Mouse (Mus musculus) cerebellum, postnatal 14 days (tissue): ENCODE results near the gene Emilin1.
A peak's percentile ranks its signal among the peaks of the same experiment; 100 is the strongest.

Source experiments
- DNase-seq, 2 experiments: peaks; one replicate each; pipeline ENCODE4 v3.0.0; 2021; ENCODE audit warnings: mixed read lengths in 2 of 2

The Emilin1 gene

DNA sequence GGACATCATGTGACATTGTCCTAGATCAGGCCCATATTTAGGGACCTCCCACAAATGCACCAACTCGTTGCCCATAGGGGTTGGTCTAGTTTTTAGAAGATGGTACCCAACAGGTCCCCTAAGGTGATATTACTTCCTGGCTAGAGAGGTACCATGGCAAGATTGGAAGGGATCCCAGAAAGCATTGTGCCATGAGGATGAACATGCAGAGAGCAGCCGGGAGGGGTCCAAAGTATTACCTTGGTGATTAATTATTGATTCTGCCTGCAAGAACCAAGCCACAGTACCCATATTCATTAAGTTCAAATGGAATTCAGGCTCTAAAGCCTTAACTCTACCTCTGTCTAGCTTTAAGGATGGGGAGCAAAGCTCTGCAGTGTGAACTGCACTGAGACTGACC, 12.9 kb downstream of the Emilin1 start:
- no peak for DNase-seq

DNA sequence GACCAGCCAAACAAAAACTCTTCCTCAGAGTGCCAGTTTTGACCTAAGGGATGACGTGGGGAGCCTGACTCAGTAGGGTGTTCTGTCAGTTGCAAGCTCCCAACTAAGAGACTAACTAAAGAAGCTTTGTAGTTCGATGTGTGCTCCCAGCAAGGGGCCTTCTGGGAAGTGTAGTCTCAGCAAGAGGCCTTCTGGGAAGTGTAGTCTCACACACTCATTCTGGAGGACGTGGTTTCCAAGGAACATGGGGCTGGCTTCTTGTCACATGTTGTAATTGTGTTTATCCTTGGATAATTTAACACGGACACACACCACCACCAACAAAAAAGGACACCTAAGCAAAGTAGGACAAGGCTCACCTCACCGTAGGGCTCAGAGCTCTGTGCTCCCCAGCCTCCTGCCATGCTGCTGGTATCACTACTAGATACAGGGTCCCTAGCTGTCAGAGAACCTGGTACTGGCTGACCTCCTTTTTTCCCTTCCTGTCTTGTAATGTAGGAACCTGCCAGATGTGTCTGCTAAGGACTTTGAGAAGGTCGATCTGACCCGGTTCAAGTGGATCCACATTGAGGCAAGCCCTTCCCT, 14.8 kb downstream of the Emilin1 start:
- DNase-seq: peak in 1 of 2 experiments; percentile 52

DNA sequence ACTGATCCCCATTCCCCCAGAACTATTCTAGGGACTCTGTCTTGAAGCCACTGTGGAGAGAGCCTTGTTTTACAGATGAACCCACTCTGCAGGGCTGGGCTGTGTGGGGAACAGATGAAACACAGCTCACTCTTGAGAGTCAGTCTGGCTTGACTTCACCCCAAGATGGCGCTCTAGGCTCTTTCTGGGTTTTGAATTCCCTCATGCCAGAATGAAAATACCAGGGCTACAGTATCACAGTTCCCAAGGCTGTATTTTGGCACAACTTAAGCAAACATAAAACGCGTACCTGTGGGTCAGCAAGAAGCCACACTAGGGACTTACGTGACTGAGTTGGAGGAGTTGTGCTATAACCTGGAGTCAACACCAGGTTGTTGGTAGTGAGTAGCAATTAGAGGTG, 16.9 kb downstream of the Emilin1 start:
- peak; percentile 90 to 93 for DNase-seq

DNA sequence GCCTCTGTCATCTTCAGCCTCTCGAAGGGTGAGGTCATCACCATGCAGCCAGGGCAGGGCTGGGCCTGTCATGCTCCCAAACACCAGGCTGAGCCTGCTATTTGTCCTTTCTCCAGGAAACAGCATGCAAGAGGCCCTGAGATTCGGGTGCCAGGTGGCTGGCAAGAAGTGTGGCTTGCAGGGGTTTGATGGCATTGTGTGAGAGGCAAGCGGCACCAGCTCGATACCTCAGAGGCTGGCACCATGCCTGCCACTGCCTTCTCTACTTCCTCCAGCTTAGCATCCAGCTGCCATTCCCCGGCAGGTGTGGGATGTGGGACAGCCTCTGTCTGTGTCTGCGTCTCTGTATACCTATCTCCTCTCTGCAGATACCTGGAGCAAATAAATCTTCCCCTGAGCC, 17.6 kb downstream of the Emilin1 start:
- DNase-seq: peak; percentile 53 to 59

DNA sequence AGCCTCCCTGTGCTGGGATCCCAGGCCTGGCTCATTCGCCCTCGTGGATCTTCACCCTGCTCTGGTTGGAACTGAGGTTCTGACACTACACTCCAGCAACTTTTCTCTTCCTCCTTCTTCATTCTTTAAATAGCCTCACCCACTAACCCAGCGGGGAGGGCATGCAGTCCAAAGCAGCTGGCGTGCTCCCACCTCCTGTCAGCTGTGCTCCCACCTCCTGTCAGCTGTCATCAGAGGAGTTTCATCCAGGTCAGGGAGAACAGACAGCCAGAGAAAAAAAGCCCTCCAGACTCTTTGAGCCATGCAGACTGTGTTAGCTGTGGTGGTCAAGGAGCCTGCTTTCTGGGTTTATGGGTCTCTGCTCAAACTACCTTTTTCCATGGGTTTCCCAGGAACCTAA, 18.2 kb downstream of the Emilin1 start:
- no peak for DNase-seq

DNA sequence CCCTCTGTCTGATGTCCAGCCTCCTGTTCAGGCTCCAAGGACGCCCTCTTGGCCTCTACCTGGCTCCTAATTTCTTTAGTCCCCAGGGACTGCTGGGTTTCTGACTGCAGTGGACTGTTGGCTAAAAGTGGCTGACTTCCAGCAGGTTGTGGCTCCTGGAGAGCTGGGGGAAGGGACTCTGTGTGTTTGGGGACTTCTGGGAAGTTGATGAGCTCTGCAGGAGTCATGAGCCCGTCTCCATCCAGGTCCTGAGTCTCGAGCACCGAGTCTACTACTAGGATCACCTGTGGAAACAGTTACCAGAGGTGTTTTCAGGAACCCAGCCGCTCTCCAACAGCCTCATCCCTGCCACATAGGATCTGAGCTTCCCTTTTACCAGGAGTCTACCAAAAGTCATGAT, 20.5 kb downstream of the Emilin1 start:
- DNase-seq: no peak

DNA sequence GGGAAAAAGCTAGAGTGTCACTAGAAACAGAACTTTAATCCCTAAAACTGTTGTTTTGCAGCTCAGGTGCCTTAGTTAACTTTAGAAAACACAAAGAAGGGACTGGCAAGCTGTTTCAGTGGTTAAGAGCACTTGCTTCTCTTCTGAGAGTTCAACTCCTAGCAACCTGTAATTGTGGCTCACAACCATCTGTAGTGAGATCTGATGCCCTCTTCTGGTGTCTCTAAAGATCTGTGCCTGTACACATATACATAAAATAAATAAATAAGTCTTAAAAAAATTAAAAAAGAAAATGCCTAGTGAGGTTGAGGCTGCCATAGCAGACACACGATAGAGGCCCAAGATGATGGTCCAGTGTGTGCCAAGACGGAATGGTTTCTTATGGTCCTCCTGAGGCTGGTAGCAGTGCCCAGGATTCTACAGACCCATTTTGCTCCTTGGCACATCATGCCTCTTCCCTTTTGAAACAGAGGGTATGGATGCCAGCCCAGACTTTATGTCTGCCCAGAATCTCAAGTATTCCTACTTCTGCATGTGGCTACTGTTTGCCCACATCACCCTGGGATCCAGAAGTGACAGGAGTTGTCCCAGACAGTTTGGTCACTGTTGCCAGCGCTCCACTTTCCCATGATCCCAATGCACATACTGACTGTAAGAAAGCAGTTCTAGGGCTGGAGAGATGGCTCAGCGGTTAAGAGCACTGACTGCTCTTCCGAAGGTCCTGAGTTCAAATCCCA, 21.7 kb downstream of the Emilin1 start:
- no peak for DNase-seq

DNA sequence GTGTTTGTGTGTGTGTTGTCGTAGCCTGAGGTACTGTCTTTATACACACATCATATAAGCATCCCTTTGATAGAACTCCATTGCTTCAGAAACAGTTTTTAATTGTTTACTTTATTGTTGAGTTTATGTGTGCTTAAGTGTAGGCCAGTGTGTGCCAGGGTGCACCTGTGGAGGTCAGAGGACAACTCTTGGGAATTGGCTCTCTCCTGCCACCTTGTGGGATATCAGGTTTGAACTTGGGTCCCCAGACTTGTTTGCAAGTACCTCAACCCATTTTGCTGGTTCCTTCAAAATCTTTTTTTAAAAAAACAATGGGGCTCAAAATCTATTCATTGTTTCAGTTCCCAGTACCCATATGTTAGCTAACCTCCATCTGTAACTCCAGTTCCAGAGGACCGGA, 29.8 kb downstream of the Emilin1 start:
- peak in 1 of 2 experiments; percentile 40 for DNase-seq

DNA sequence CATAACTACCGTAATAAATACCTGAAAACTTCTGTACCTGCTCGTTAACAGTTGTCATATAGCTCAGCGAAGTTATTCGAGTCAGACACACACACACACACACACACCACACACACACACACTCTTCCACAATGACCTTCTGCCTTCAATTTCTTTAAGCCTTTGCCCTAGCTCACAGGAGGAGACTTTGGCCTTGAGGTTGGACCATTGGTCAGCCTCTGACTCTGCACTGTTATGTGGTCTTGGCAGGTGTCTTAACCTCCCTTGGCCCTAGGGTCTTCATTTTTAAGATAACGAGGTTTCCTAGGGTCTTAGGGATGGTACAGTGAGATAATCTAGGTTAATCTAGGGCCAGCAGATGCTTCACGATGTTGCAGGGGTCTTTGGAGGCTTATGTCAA, 31.1 kb downstream of the Emilin1 start:
- DNase-seq: no peak

DNA sequence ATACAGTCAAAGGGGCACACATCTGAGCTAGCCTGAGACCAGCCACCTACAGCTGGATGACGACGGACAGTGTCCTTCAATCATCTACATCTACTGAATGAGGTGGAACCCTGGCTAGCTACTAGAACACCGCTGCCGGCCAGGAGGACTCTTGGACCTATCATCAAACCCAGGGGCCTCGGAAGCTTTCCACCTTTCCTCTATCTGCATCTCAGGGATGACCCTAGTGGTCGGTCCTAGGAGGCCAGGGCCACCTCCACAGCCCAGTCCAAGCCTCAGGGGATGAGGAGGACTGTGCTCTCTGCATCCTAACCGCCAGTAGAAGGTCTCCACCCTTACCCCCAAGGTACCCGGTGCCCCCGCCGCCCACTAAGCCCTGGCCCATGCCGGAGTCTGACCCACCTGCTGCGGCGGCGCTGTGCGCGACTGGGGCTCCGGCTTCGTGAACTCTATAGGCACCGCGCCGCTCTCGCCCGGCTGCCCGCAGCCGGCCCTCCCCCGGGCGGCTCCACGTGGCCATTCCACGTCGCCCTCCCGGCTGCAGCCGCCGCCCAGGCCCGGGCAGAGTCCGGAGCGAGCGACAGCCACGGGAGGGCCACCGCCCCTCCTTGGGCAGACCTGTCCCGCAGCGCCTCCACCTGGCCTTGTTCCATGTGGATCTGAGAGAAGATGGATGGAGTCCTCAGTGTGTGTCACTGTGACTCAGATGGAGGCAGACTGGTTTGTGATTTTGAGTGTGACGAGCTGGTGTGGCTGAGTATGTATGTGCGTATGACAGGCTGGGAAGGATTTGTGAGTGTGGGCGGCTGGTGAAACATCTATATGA, 32.0 kb downstream of the Emilin1 start, which contains the start of gene Cgref1:
Cgref1 (minus strand) TSS at position 636 of the 826 bp plus-strand sequence.
- peak; percentile 75 to 77 for DNase-seq

DNA sequence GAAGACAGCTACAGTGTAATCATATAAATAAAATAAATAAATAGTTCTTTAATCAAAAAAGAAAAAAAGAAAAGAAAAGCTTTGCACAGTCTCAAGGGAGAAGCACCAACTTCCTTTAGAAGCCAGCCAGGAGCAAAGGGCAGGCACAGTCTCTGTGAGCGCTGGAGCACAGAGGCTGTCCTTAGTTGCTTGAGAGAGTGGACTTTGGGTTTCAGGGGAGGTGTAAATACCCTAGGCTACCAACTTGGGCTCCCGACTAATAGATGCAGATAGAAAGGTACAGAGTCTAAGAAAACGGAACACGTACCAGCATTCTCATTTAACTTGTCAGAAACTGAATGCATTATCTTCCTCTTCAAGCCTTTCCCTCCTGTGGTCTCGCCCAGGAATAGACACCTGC, 35.4 kb downstream of the Emilin1 start:
- no peak for DNase-seq

DNA sequence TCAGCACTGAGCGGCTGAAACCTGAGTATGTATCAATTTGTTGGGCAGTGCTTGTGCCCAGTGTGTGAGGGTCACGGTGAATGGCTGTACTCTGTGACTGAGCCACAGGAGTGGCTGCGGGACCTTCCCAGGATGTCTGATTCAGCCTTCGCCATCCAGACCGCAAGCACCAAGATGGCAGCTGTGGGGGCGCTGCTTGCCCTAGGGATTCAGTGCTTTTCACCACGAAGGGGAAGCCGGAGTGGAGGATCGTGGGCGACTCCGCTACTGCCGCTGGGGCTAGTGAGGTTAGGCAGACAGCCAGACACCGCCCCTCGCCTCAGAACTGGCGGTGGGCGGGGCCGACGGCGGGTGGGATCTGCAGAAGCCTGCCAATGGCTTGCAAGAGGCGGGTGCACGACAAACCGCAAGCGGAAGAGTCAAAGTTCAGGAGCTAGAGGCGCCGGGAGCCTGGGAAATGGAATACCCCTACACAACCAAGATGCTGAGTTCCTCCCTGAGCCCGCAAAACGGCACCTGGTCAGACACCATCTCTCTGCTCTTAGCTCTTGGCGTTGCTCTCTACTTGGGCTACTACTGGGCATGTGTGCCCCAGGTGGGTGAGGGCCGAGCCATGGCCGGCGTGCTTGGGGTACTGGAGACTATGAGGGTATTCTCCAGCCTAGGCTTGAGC, 36.6 kb downstream of the Emilin1 start:
- peak; percentile 91 to 92 for DNase-seq

DNA sequence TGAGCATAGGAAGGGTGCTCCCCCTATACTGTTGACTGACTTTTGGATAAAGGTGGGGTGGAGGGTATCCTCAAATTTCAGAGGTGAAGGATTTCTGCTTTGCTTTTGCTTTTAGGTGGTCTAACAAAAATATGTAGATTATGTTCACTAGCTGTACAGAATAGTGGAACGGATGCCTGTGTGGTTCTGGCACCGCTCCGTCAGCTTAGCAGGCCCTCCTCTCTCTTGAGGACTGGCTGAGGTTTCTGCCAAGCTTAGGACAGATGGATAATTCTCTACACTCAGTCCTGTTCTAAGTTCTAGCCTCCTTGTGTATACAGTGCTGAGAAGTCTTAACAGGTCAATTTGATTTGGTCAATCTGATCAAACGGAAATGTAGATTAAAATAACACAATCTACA, 37.2 kb downstream of the Emilin1 start:
- peak; percentile 54 to 55 for DNase-seq

DNA sequence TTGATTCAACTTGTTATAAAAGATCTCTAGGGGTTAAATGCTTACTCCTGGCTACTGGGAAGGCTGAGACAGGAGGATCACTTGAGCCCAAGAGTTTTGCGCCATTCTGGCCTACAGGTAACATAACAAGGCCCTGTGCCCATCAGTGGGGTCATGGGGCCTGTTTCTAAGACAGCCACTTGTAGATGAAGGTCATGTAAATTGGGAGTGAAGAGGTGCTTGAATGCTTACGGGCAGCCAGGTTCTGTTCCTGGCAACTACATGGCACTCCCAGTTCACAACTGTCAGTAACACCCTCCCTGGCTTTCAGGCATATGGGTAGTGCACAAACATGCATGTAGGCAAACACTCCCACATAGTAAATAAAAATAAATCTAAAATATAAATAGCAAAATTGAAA, 37.7 kb downstream of the Emilin1 start:
- DNase-seq: peak in 1 of 2 experiments; percentile 17

DNA sequence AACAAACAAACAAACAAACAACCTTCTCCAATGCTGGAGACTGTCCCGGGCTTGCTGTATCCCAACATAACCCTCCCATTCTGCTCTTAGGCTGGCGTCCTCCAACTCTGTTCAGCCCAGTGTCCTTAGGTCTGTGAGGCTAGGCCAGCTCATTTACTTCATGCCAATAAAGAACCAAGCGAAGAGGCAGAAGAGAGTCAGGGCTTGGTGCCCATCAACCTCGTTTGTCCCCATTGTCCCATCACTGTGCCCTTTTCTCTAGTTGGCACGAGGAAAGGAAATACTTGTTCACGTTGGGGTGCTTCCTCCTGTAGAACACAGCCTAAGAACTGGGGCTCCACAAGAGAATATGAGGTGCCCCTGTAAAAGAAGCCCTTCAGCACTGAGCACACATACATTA, 38.5 kb downstream of the Emilin1 start:
- DNase-seq: peak in 1 of 2 experiments; percentile 6

DNA sequence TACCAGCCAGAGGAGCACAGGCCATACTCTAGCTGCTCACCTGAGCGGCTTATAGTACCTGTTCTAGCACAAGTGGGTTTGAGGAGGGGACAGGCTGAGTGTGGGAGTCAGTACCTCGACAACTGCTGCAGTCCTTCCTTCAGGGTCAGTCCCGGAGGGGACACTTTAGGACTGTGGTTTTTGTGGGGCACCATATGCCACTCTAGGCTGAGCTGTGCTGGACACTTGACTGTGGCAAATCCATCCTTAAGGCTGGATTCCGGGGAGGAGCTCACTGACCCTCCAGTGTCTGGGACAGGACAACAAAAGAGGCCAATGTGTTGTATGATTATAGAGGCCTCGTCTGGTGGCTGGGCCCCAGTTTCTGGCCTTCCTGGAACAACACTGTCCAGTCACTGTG, 39.3 kb downstream of the Emilin1 start:
- no peak for DNase-seq

DNA sequence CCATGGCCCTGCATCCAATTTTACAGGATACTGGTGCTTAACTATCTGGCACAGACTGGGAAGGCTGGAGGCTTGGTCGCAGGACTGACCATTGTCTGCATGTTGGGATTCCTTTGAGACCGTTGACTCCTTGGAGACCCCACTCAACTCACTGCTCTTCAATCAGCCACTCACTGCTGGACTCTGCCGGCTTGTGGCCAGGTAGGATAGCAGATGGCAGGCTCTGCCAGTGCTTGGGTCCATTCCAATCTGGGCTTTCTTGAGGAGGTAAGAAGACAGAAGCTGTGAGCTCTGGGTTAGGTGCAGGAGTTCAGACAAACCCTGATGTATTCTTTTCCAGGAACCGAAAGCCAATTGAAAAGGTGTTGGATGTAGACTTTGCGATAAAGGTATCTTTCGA, 40.9 kb downstream of the Emilin1 start:
- DNase-seq: peak; percentile 77 to 80

DNA sequence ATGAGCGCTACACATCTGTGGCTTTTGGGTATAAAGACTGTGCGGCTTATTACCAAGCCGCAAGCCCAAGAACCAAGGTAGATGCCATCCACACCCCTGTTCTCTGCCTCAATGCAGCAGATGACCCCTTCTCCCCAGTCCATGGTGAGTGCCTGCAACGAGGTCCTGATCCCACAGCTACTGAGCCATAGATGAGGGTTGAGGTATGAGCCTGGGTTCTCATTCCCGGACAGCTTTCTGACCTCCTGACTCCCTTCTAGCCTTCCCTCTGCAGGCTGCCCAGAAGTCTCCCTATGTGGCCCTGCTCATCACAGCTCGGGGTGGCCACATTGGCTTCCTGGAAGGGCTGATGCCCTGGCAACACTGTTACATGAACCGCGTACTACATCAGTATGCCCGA, 41.4 kb downstream of the Emilin1 start:
- no peak for DNase-seq

DNA sequence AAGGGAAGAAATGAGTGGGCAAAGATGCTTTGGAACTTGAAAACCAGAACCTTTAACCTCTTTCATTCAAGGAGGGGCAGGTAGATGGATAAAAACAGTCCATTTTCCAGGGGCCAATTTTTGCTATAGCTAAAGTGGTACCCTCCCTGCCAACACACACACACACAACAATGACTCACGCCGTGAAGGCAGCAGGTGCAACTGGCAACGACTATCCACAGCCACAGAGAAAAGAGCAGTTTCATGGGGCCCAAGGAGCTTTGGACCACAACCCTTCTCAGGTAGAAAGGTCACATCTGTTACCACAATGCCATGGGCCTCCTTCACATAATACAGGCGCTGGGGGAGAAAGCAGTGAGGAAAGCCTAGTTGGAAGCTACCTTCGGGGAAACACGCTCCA, 42.5 kb downstream of the Emilin1 start:
- peak in 1 of 2 experiments; percentile 16 for DNase-seq

DNA sequence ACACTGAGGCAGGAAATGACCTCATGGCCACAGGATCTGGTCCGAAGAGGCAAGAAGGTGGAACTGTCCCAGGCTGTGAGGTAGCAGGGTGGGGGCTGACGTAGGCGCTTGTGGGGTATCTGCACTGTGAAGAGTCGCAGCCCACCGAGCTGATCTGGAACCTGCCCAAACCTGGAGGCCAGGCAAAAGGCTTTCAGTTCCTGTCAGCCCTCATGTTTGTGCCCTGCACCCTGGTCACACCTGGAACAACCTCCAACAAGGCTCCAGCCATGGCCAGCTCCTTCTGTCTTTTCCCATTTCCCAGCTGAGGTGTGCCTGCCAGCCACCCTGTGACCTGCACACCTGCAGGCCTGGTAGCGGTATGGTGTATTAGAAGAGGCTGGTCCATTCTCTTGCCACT, 44.7 kb downstream of the Emilin1 start:
- peak; percentile 14 to 23 for DNase-seq

DNA sequence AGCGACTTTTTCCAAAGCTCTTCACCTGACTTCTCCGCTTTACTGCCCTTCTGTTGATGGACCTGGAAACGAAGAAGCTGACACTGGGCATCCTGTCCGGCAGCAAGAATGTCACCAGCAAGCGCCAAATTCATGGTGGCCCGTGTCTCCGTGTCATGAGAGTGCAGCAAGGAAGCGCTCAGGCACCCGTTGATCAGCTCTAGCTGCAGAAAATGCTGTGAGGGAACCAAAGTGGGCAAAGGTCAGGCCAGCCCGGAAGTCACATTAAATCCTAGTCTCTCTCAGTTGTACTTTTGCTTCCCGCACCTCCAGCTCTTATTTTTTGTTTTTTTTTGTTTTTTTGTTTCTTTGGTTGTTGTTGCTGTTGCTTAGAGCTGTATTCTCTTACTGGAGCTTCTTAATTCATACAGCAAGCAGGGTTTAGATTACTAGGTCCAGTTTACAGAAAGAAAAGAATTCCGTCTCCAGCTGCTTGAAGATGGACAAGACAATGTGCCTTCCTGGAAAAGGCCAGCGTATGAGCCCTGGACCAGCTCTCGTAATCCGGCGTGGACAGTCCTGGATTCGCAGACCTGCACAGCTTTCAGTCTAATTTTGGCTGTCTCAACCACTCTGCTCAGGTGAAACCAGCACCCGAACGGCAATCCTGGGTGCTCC, 46.1 kb downstream of the Emilin1 start:
- peak in 1 of 2 experiments; percentile 6 for DNase-seq

DNA sequence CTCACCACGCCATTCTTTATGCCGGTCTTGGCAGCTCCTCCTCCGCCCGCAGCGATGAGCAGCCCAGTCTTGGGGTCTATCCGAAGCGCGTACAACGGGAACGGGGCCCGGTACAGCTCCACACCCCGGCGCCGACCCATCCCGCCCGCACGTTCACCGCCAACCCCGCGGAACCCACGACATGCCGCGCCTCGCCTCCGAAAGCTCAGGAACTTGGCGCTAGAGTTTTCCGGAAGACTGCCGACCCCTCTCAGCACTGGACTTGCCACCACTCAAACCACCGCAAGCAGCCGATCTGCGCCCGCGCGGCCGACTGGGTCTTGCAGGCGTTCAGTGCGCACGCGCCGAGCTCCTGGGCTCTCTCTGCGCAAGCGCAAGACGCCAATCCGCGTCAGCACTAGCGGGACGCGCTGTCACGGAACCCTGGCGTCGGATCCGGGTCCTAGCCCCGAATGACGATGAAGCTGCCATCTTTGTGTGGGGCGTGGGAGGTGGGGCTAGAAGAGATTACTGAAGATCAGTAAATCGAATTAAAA, 46.8 kb downstream of the Emilin1 start, which contains the start of gene Preb:
Preb (minus strand) TSS at position 396 of the 536 bp plus-strand sequence.
- peak; percentile 99 to 100 for DNase-seq
